Mouse (Mus musculus) MEL (cell line): ENCODE results near the gene Ddi2. TPM values are rescaled to one million over a fixed set of nuclear protein-coding genes. Genes with fewer than 3 reads are reported as not detected.

Experiments used
- DNase-seq: peaks from one replicate; pipeline ENCODE4 v3.0.0; 2011; ENCODE audit warnings: low read depth, low spot score
- H3K27ac ChIP-seq: 2 replicates; pipeline ENCODE4 v1.5.1; 2012; ENCODE audit warnings: low read depth, mild to moderate bottlenecking, control low read depth, low read length, moderate library complexity; ENCODE audit not compliant: control insufficient read depth
- H3K27me3 ChIP-seq, 2 experiments: fragments of 150-350 bp in 1 of 2; sonication (generic) in 1 of 2; 2 replicates each; pipeline ENCODE4 v1.6.1; 2012; ENCODE audit warnings: low read length in 2 of 2, mild to moderate bottlenecking in 2 of 2, improper control_type of control experiment in 1 of 2, moderate library complexity in 1 of 2; ENCODE audit not compliant: insufficient read depth in 2 of 2, control insufficient read depth in 1 of 2
- H3K36me3 ChIP-seq, 2 experiments: 2 replicates each; pipeline ENCODE4 v1.6.1; 2012 to 2014; ENCODE audit warnings: low read length in 2 of 2, improper control_type of control experiment in 1 of 2, inconsistent platforms in 1 of 2, mild to moderate bottlenecking in 1 of 2; ENCODE audit not compliant: insufficient read depth in 2 of 2, control insufficient read depth in 1 of 2
- H3K4me1 ChIP-seq, 2 experiments: fragments of 150-350 bp in 1 of 2; sonication (generic) in 1 of 2; 2 replicates each; pipeline ENCODE4 v1.6.1; 2012; ENCODE audit warnings: low read length in 2 of 2, improper control_type of control experiment in 1 of 2, mild to moderate bottlenecking in 1 of 2; ENCODE audit not compliant: insufficient read depth in 2 of 2, control insufficient read depth in 1 of 2
- H3K4me3 ChIP-seq, 2 experiments: fragments of 150-350 bp in 1 of 2; sonication (generic) in 1 of 2; 2 replicates each; pipeline ENCODE4 v1.5.1; 2012; ENCODE audit warnings: low read depth in 2 of 2, low read length in 2 of 2, mild to moderate bottlenecking in 2 of 2, moderate library complexity in 2 of 2, control low read depth in 1 of 2, improper control_type of control experiment in 1 of 2; ENCODE audit not compliant: control insufficient read depth in 1 of 2, insufficient read depth in 1 of 2
- H3K79me2 ChIP-seq: 2 replicates; pipeline ENCODE4 v1.6.1; 2012; ENCODE audit warnings: mild to moderate bottlenecking, low read length, moderate library complexity; ENCODE audit not compliant: control insufficient read depth, poor library complexity, insufficient read depth
- H3K9ac ChIP-seq: 2 replicates; pipeline ENCODE4 v1.6.1; 2012; ENCODE audit warnings: low read depth, mild to moderate bottlenecking, control low read depth, low read length, moderate library complexity; ENCODE audit not compliant: control insufficient read depth, poor library complexity, severe bottlenecking
- H3K9me3 ChIP-seq: fragments of 150-350 bp; sonication (generic); replicated peaks from 2 replicates; pipeline ENCODE4 v1.6.1; 2012; ENCODE audit warnings: mild to moderate bottlenecking, low read length, improper control_type of control experiment, moderate library complexity; ENCODE audit not compliant: insufficient read depth
- BHLHE40 ChIP-seq: IDR thresholded peaks from 2 replicates; pipeline ENCODE4 v1.6.1; 2012; ENCODE audit warnings: low read depth, mild to moderate bottlenecking, inconsistent platforms, low read length, improper control_type of control experiment, borderline replicate concordance
- CHD1 ChIP-seq: IDR thresholded peaks from 2 replicates; pipeline ENCODE4 v1.6.1; 2012; ENCODE audit warnings: low read depth, mild to moderate bottlenecking, inconsistent platforms, low read length, improper control_type of control experiment
- ELF1 ChIP-seq: IDR thresholded peaks from 2 replicates; pipeline ENCODE4 v1.6.1; 2014; ENCODE audit warnings: low read depth, mild to moderate bottlenecking, inconsistent platforms, low read length, improper control_type of control experiment, moderate library complexity
- ETS1 ChIP-seq: IDR thresholded peaks from 2 replicates; pipeline ENCODE4 v1.6.1; 2012; ENCODE audit warnings: low read depth, mild to moderate bottlenecking, inconsistent platforms, low read length, improper control_type of control experiment, moderate library complexity
- GABPA ChIP-seq: IDR thresholded peaks from 2 replicates; pipeline ENCODE4 v1.6.1; 2012; ENCODE audit warnings: low read depth, mild to moderate bottlenecking, inconsistent platforms, low read length, improper control_type of control experiment, moderate library complexity
- KAT2A ChIP-seq: conservative IDR thresholded peaks from 2 replicates; pipeline ENCODE4 v1.6.1; 2012; ENCODE audit warnings: low read depth, low read length, improper control_type of control experiment, inconsistent platforms
- MAX ChIP-seq: IDR thresholded peaks from 2 replicates; pipeline ENCODE4 v1.6.1; 2011; ENCODE audit warnings: low read length, improper control_type of control experiment
- MXI1 ChIP-seq: IDR thresholded peaks from 2 replicates; pipeline ENCODE4 v1.6.1; 2011; ENCODE audit warnings: mild to moderate bottlenecking, low read depth, low read length, improper control_type of control experiment
- MYB ChIP-seq: IDR thresholded peaks from 2 replicates; pipeline ENCODE4 v1.6.1; 2011; ENCODE audit warnings: mild to moderate bottlenecking, low read depth, low read length, improper control_type of control experiment
- NELFE ChIP-seq: IDR thresholded peaks from 2 replicates; pipeline ENCODE4 v1.6.1; 2011; ENCODE audit warnings: low read depth, low read length, improper control_type of control experiment
- NRF1 ChIP-seq: IDR thresholded peaks from 2 replicates; pipeline ENCODE4 v1.6.1; 2014; ENCODE audit warnings: low read depth, mild to moderate bottlenecking, inconsistent platforms, low read length, improper control_type of control experiment, moderate library complexity; ENCODE audit not compliant: poor library complexity, insufficient read depth, severe bottlenecking
- POLR2AphosphoS2 ChIP-seq: IDR thresholded peaks from 2 replicates; pipeline ENCODE4 v1.6.1; 2011; ENCODE audit warnings: low read length, improper control_type of control experiment
- POLR2AphosphoS5 ChIP-seq: IDR thresholded peaks from 2 replicates; pipeline ENCODE4 v1.6.1; 2012; ENCODE audit warnings: low read depth, borderline replicate concordance, mild to moderate bottlenecking, inconsistent platforms, low read length, moderate library complexity, mixed read lengths
- RAD21 ChIP-seq: IDR thresholded peaks from 2 replicates; pipeline ENCODE4 v1.6.1; 2011; ENCODE audit warnings: mild to moderate bottlenecking, low read depth, low read length, improper control_type of control experiment
- SIN3A ChIP-seq: IDR thresholded peaks from 2 replicates; pipeline ENCODE4 v1.6.1; 2012; ENCODE audit warnings: low read length, improper control_type of control experiment, inconsistent platforms
- TAL1 ChIP-seq: IDR thresholded peaks from 2 replicates; pipeline ENCODE4 v1.6.1; 2012; ENCODE audit warnings: mild to moderate bottlenecking, inconsistent platforms, low read length, moderate library complexity, mixed read lengths
- UBTF ChIP-seq: IDR thresholded peaks from 2 replicates; pipeline ENCODE4 v1.6.1; 2012; ENCODE audit warnings: low read depth, mild to moderate bottlenecking, inconsistent platforms, low read length, improper control_type of control experiment, moderate library complexity, borderline replicate concordance; ENCODE audit not compliant: insufficient read depth
- USF2 ChIP-seq, 2 experiments: IDR thresholded peaks; 2 replicates each; pipeline ENCODE4 v1.6.1; 2011 to 2012; ENCODE audit warnings: improper control_type of control experiment in 2 of 2, low read length in 2 of 2, borderline replicate concordance in 1 of 2, inconsistent platforms in 1 of 2, low read depth in 1 of 2, mild to moderate bottlenecking in 1 of 2; ENCODE audit not compliant: insufficient read depth in 1 of 2
- ZNF384 ChIP-seq: IDR thresholded peaks from 2 replicates; pipeline ENCODE4 v1.6.1; 2012; ENCODE audit warnings: low read depth, mild to moderate bottlenecking, inconsistent platforms, low read length, improper control_type of control experiment
- polyA plus RNA-seq, 2 experiments: library from polyadenylated mRNA; stranded (reverse) in 1 of 2; unstranded in 1 of 2; fragments of >175 nt in 1 of 2; fragments of >200 nt in 1 of 2; gene quantifications; 2 replicates each; pipeline versions ENCODE4 v1.2.1 to v1.2.4; 2012; ENCODE audit warnings: low replicate concordance in 2 of 2, low read depth in 1 of 2; ENCODE audit not compliant: insufficient read length in 2 of 2, insufficient read depth in 1 of 2, missing spikeins in 1 of 2
- total RNA-seq: library from RNA; depleted of rRNA; stranded (reverse); fragments of 300-350 nt; gene quantifications from 2 replicates; pipeline ENCODE4 v1.2.3, GENCODE M21; 2012

Gene Ddi2
- total and polyA plus RNA-seq, 3 experiments: 40.7 to 42.8 TPM; not detected in 1

DNA sequence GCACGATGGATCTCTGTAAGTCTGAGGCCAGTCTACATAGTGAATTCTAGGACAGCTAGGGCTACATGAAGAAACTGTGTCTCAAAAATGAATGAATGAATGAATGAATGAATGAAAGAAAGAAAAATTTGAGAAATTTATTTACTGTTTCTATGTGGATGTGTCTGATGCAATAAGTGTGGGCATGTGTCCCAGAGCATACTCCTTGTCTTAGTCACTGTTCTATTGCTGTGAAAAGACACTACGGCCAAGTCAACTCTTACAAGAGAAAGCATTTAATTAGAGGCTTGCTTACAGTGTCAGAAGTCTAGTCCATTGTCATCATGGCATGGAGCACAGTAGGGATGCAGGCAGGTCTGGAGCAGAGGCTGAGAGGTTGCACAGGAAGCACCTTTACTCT is 14.2 kb downstream of the Ddi2 start:
- Histone ChIP-seq H3K27ac (no peak overlapping the region), H3K79me2 (peaks cover 10% of the 10 kb centered on the region; the same call in 1 of the 2 replicates), H3K27me3 (no peaks in the 10 kb centered on the region), H3K4me3 (no peak overlapping the region), H3K4me1 (peaks cover 2 to 7% of the 10 kb centered on the region in 2 experiments; a peak in 3 of 4 replicates), H3K9ac (no peak overlapping the region), H3K9me3 (no peaks in the 10 kb centered on the region), H3K36me3 (peaks cover 8 to 40% of the 10 kb centered on the region in 2 experiments)
- TF ChIP-seq ZNF384 (no peak), SIN3A (no peak), USF2 (IDR thresholded peaks at IDR 0.05; ENCODE audit: borderline replicate concordance in 1 of 2, insufficient read depth in 1 of 2, low read depth in 1 of 2, low read length in 2 of 2) (no peak), NELFE (no peak), CHD1 (no peak), MXI1 (no peak)
- no peak for DNase-seq

DNA sequence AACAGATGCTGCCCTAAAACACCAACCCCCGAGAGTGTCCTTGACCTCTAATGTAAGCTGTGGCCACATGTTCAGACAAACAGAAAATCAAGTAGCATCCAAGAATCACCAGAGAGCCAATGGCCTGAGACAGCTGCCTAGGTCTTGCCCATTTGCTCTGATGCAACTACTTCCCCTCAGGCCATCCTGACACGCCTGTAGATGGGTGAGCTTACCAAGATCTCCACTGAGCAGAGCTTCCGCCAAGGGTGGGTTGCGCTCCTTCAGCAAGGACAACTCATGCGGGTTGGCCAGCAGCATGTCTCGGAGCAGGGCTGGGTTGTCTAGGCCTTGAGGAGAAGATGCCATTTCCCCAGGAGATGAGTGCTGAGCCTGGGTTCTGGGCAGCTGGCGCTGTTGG is 15.2 kb downstream of the Ddi2 start:
- Histone ChIP-seq H3K27ac (no peak overlapping the region), H3K4me1 (no peaks in the 10 kb centered on the region), H3K9me3 (no peaks in the 10 kb centered on the region)
- no peak for DNase-seq
- TF ChIP-seq MYB (no peak), NRF1 (no peak), USF2 (IDR thresholded peaks at IDR 0.05; ENCODE audit: borderline replicate concordance in 1 of 2, insufficient read depth in 1 of 2, low read depth in 1 of 2, low read length in 2 of 2) (no peak), MAX (no peak), UBTF (no peak), KAT2A (no peak), GABPA (no peak), RAD21 (no peak), TAL1 (no peak), ETS1 (no peak), ELF1 (no peak), NELFE (no peak), BHLHE40 (no peak), POLR2AphosphoS5 (no peak), POLR2AphosphoS2 (no peak)
- TF ChIP-seq, all 39 proteins: peak for 0
- Histone ChIP-seq H3K36me3 (peaks cover 0 to 41% of the 10 kb centered on the region in 2 experiments; a peak in 3 of 4 replicates), H3K9ac (no peak overlapping the region), H3K79me2 (peaks cover 4% of the 10 kb centered on the region; the same call in 1 of the 2 replicates), H3K27me3 (no peaks in the 10 kb centered on the region), H3K4me3 (no peak overlapping the region)
